Mouse (Mus musculus): Measurements from ENCODE around the gene Wnt10a. TPM values are rescaled to one million over a fixed set of nuclear protein-coding genes. Genes with fewer than 3 reads are reported as not detected.

Wnt10a gene
- total and polyA plus RNA-seq, 3 experiments: 126 to 187 (median 155) TPM

GRCm38 (mm10) chr1:74806360-74807311 is 15.3 kb downstream of the Wnt10a start (continued):
- peak; percentile 16 for TF ChIP-seq ELF1 (IDR thresholded peaks at IDR 0.05; ENCODE audit: low read depth, low read length)
- no peak for TF ChIP-seq JUND (conservative IDR thresholded peaks at IDR 0.05; ENCODE audit: low read depth, low read length)
- TF ChIP-seq MAZ (IDR thresholded peaks at IDR 0.05; ENCODE audit: low read depth, low read length): peak; percentile 99
- no peak for TF ChIP-seq CHD1 (IDR thresholded peaks at IDR 0.05; ENCODE audit: low read depth, low read length)
- TF ChIP-seq CTCF (conservative IDR thresholded peaks at IDR 0.05 in 1 of 2, IDR thresholded peaks at IDR 0.05 in 1 of 2; ENCODE audit: low read depth in 2 of 2, low read length in 2 of 2): peak; percentile 21 to 62; a peak in 3 of 4 replicates
- TF ChIP-seq SMC3 (IDR thresholded peaks at IDR 0.05; ENCODE audit: low read depth, low read length): peak; percentile 25
- peak; percentile 24 for TF ChIP-seq POLR2A (IDR thresholded peaks at IDR 0.05; ENCODE audit: low read depth, low read length)
- TF ChIP-seq NRF1 (IDR thresholded peaks at IDR 0.05; ENCODE audit: low read depth, low read length): peak; percentile 70
- no peak; the same call in 1 of the 2 replicates for TF ChIP-seq HCFC1 (IDR thresholded peaks at IDR 0.05; ENCODE audit: low read depth, low read length)

GRCm38 (mm10) chr1:74807551-74808071 is 16.3 kb downstream of the Wnt10a start:
- 0 out of 2 replicates have a peak, but pooled peaks cover 2% of the 10 kb centered on the region for H3K79me2 ChIP-seq (replicated peaks; ENCODE audit: control insufficient read depth, extremely low read depth, insufficient read depth, poor library complexity, severe bottlenecking)
- peaks cover 25 to 69% of the 10 kb centered on the region in 2 experiments for H3K4me1 ChIP-seq (ENCODE audit: control insufficient read depth in 1 of 2, insufficient read depth in 2 of 2)
- no peaks in the 10 kb centered on the region for H3K27me3 ChIP-seq (replicated peaks)
- in situ Hi-C loops (cut with MboI; ENCODE audit: low pct_ligation_motif_present, low pct_unique_long_range_greater_than_20kb, low sequenced_read_pairs): loop anchor here (5.0 kb wide), 1 partner anchor 35 kb away; the partner anchor contains the start of gene Wnt6
- H3K9me3 ChIP-seq (replicated peaks; ENCODE audit: low read length): no peaks in the 10 kb centered on the region
- peak overlapping the region in 1 of 3 experiments; percentile 47 for H3K4me3 ChIP-seq (replicated peaks in 1 of 3; ENCODE audit: low read depth in 2 of 3, low read length in 2 of 3, poor library complexity in 1 of 3)
- H3K27ac ChIP-seq (ENCODE audit: insufficient read depth, low read depth): peak overlapping the region; percentile 79
- 0 out of 2 replicates have a peak, but pooled peaks have one; percentile 25 for TF ChIP-seq POLR2A (IDR thresholded peaks at IDR 0.05; ENCODE audit: low read depth, low read length)
- TF ChIP-seq BHLHE40 (IDR thresholded peaks at IDR 0.05; ENCODE audit: low read depth, low read length): peak; percentile 69
- TF ChIP-seq ETS1 (conservative IDR thresholded peaks at IDR 0.05; ENCODE audit: low read depth, low read length): no peak
- DNase-seq (ENCODE audit: extremely low read depth): no peak
- peak overlapping the region; percentile 51; the same call in 1 of the 2 replicates for H3K9ac ChIP-seq (ENCODE audit: insufficient read depth, low read depth)
- dilution Hi-C loops (cut with MboI; ENCODE audit: extremely low pct_ligation_motif_present, extremely low pct_unique_long_range_greater_than_20kb, low sequenced_read_pairs): no loop called here
- H3K4me2 ChIP-seq (ENCODE audit: insufficient read depth, low read depth, poor library complexity, severe bottlenecking): peak overlapping the region; percentile 59
- peaks cover 0 to 24% of the 10 kb centered on the region in 2 experiments for H3K36me3 ChIP-seq (replicated peaks in 1 of 2; ENCODE audit: control insufficient read depth in 1 of 2, insufficient read depth in 1 of 2, low read length in 1 of 2)

GRCm38 (mm10) chr1:74808078-74808477 is 16.8 kb downstream of the Wnt10a start:
- peaks cover 25 to 65% of the 10 kb centered on the region in 2 experiments for H3K4me1 ChIP-seq (ENCODE audit: control insufficient read depth in 1 of 2, insufficient read depth in 2 of 2)
- H3K36me3 ChIP-seq (replicated peaks in 1 of 2; ENCODE audit: control insufficient read depth in 1 of 2, insufficient read depth in 1 of 2, low read length in 1 of 2): peaks cover 0 to 21% of the 10 kb centered on the region in 2 experiments
- in situ Hi-C loops (cut with MboI; ENCODE audit: low pct_ligation_motif_present, low pct_unique_long_range_greater_than_20kb, low sequenced_read_pairs) (loop anchor here (5.0 kb wide), 1 partner anchor 36 kb away; the partner anchor contains the start of gene Wnt6), dilution Hi-C loops (cut with MboI; ENCODE audit: extremely low pct_ligation_motif_present, extremely low pct_unique_long_range_greater_than_20kb, low sequenced_read_pairs) (no loop called here)
- H3K79me2 ChIP-seq (replicated peaks; ENCODE audit: control insufficient read depth, extremely low read depth, insufficient read depth, poor library complexity, severe bottlenecking): 0 out of 2 replicates have a peak, but pooled peaks cover 2% of the 10 kb centered on the region
- DNase-seq (ENCODE audit: extremely low read depth): peak; percentile 94
- H3K27ac ChIP-seq (ENCODE audit: insufficient read depth, low read depth): peak overlapping the region; percentile 79; the same call in 1 of the 2 replicates
- H3K27me3 ChIP-seq (replicated peaks): no peaks in the 10 kb centered on the region
- H3K9me3 ChIP-seq (replicated peaks; ENCODE audit: low read length): no peaks in the 10 kb centered on the region
- no peak overlapping the region for H3K9ac ChIP-seq (ENCODE audit: insufficient read depth, low read depth)
- H3K4me3 ChIP-seq (replicated peaks in 1 of 3; ENCODE audit: low read depth in 2 of 3, low read length in 2 of 3, poor library complexity in 1 of 3): peak overlapping the region in 1 of 3 experiments; percentile 47
- peak overlapping the region; percentile 59 for H3K4me2 ChIP-seq (ENCODE audit: insufficient read depth, low read depth, poor library complexity, severe bottlenecking)
- TF ChIP-seq SMC3 (IDR thresholded peaks at IDR 0.05; ENCODE audit: low read depth, low read length) (peak; percentile 98), GABPA (IDR thresholded peaks at IDR 0.05; ENCODE audit: insufficient replicate concordance, low read depth, low read length) (no peak), TCF12 (IDR thresholded peaks at IDR 0.05; ENCODE audit: low read depth, low read length) (no peak), RCOR1 (conservative IDR thresholded peaks at IDR 0.05; ENCODE audit: low read depth, low read length) (no peak), RAD21 (IDR thresholded peaks at IDR 0.05; ENCODE audit: low read depth, low read length) (peak; percentile 94), ZNF384 (IDR thresholded peaks at IDR 0.05; ENCODE audit: low read depth, low read length) (peak; percentile 6; the same call in 1 of the 2 replicates), POLR2A (IDR thresholded peaks at IDR 0.05; ENCODE audit: low read depth, low read length) (peak; percentile 56; the same call in 1 of the 2 replicates), ZC3H11A (IDR thresholded peaks at IDR 0.05; ENCODE audit: low read depth, low read length) (peak; percentile 60; the same call in 1 of the 2 replicates), KAT2A (IDR thresholded peaks at IDR 0.05; ENCODE audit: insufficient replicate concordance, low read length) (no peak), CTCF (conservative IDR thresholded peaks at IDR 0.05 in 1 of 2, IDR thresholded peaks at IDR 0.05 in 1 of 2; ENCODE audit: low read depth in 2 of 2, low read length in 2 of 2) (peak; percentile 70 to 98), IRF4 (IDR thresholded peaks at IDR 0.05; ENCODE audit: low read depth, low read length) (peak; percentile 29; the same call in 1 of the 2 replicates), SIN3A (IDR thresholded peaks at IDR 0.05; ENCODE audit: low read length) (peak; percentile 57; the same call in 1 of the 2 replicates), MAX (IDR thresholded peaks at IDR 0.05; ENCODE audit: low read length) (peak; percentile 54), NRF1 (IDR thresholded peaks at IDR 0.05; ENCODE audit: low read depth, low read length) (peak; percentile 76)

Measured in CH12.LX (cell line).